Comparison of ENCODE assay signal across 12 mouse cellular contexts in genomic region chr12:110206812-110207211, GRCm38 (mm10).
A peak's percentile ranks its signal among the peaks of the same experiment; 100 is the strongest.
DNase-seq lines count a peak whose midpoint lies in the region; ATAC-seq and TF ChIP-seq lines count a peak whose summit lies in the region.
"Had no signal": no experiment of that assay in that cellular context is flagged by ENCODE, and none has a peak within 500 bp of the region (broad histone marks: within the 10 kb centered on the region; RNA-seq: fewer than 3 reads in every experiment).

No protein-coding gene starts in this region.

- no peak overlapping the region for H3K9ac ChIP-seq in intestine, embryonic 15.5 days
- H3K9ac ChIP-seq in intestine, embryonic 16.5 days (ENCODE audit: low read depth, low read length) = no peak overlapping the region
- H3K9ac ChIP-seq in midbrain, postnatal 0 days (replicated peaks; ENCODE audit: low read length, poor library complexity, severe bottlenecking) = no peak overlapping the region
- H3K9ac ChIP-seq: hindbrain, embryonic 15.5 days; limb, embryonic 13.5 days had no signal

- H3K4me3 ChIP-seq in intestine, embryonic 15.5 days (replicated peaks) = no peak overlapping the region
- no peak overlapping the region for H3K4me3 ChIP-seq in intestine, embryonic 16.5 days (ENCODE audit: low read length)
- no peak overlapping the region for H3K4me3 ChIP-seq in midbrain, embryonic 10.5 days
- H3K4me3 ChIP-seq in midbrain, postnatal 0 days (ENCODE audit: low read depth, low read length) = no peak overlapping the region
- no peak overlapping the region for H3K4me3 ChIP-seq in embryonic fibroblast, embryonic 13.5 days (ENCODE audit: insufficient read depth, low read length)
- H3K4me3 ChIP-seq: erythroblast, embryonic 14.5 days; hindbrain, embryonic 15.5 days; limb, embryonic 13.5 days had no signal

- TF ChIP-seq POLR2A in embryonic fibroblast, embryonic 13.5 days (IDR thresholded peaks at IDR 0.05; ENCODE audit: low read depth, low read length) = no peak

- no peaks in the 10 kb centered on the region for H3K9me3 ChIP-seq in intestine, embryonic 15.5 days
- no peaks in the 10 kb centered on the region for H3K9me3 ChIP-seq in intestine, embryonic 16.5 days (ENCODE audit: control insufficient read depth, low read length)
- H3K9me3 ChIP-seq in midbrain, embryonic 10.5 days (replicated peaks) = no peaks in the 10 kb centered on the region
- no peaks in the 10 kb centered on the region for H3K9me3 ChIP-seq in midbrain, postnatal 0 days (ENCODE audit: low read length)
- H3K9me3 ChIP-seq: hindbrain, embryonic 15.5 days; limb, embryonic 13.5 days had no signal

- TF ChIP-seq CTCF in midbrain, postnatal 0 days (IDR thresholded peaks at IDR 0.05) = no peak
- TF ChIP-seq CTCF in embryonic fibroblast, embryonic 13.5 days (IDR thresholded peaks at IDR 0.05; ENCODE audit: borderline replicate concordance, insufficient read depth, low read length) = no peak

- DNase-seq in midbrain, embryonic 10.5 days (ENCODE audit: low spot score) = no peak
- DNase-seq in midbrain, postnatal 0 days (ENCODE audit: low spot score) = no peak
- peak; percentile 91 for DNase-seq in yolk sac, embryonic 10.5 days (ENCODE audit: low spot score)
- no peak for DNase-seq in frontal cortex, postnatal 36 days (ENCODE audit: low spot score in 2 of 2)
- DNase-seq: adrenal gland, adult 8-10 months had no signal

- no peaks in the 10 kb centered on the region for H3K36me3 ChIP-seq in intestine, embryonic 15.5 days
- no peaks in the 10 kb centered on the region for H3K36me3 ChIP-seq in intestine, embryonic 16.5 days (ENCODE audit: control insufficient read depth, insufficient read depth, low read length)
- H3K36me3 ChIP-seq in midbrain, embryonic 10.5 days = no peaks in the 10 kb centered on the region
- H3K36me3 ChIP-seq in midbrain, postnatal 0 days (ENCODE audit: insufficient read depth, low read length) = no peaks in the 10 kb centered on the region
- H3K36me3 ChIP-seq: hindbrain, embryonic 15.5 days; limb, embryonic 13.5 days had no signal

- peaks cover 28% of the 10 kb centered on the region for H3K4me1 ChIP-seq in intestine, embryonic 15.5 days (replicated peaks)
- peaks cover 34% of the 10 kb centered on the region for H3K4me1 ChIP-seq in intestine, embryonic 16.5 days (ENCODE audit: control insufficient read depth, insufficient read depth, low read length)
- peaks cover 24% of the 10 kb centered on the region for H3K4me1 ChIP-seq in midbrain, embryonic 10.5 days
- H3K4me1 ChIP-seq in midbrain, postnatal 0 days (ENCODE audit: insufficient read depth, low read length) = peaks cover 5% of the 10 kb centered on the region; the same call in 1 of the 2 replicates
- peaks cover 14% of the 10 kb centered on the region for H3K4me1 ChIP-seq in embryonic fibroblast, embryonic 13.5 days (ENCODE audit: control insufficient read depth, insufficient read depth, low read length)

- ATAC-seq in intestine, embryonic 15.5 days = peak; percentile 46
- ATAC-seq in intestine, embryonic 16.5 days = no peak; the same call in 1 of the 2 replicates
- no peak for ATAC-seq in midbrain, postnatal 0 days (ENCODE audit: low FRiP score)

- H3K4me2 ChIP-seq in intestine, embryonic 15.5 days (replicated peaks) = no peak overlapping the region; the same call in 1 of the 2 replicates
- H3K4me2 ChIP-seq in intestine, embryonic 16.5 days (ENCODE audit: low read depth, low read length) = no peak overlapping the region
- H3K4me2 ChIP-seq in midbrain, postnatal 0 days (ENCODE audit: low read depth, low read length, poor library complexity, severe bottlenecking) = no peak overlapping the region
- H3K4me2 ChIP-seq: hindbrain, embryonic 15.5 days; limb, embryonic 13.5 days had no signal

- WGBS in intestine, embryonic 15.5 days = 12% methylated on average over 6 of the region's 6 CpGs
- WGBS in intestine, embryonic 16.5 days = 15% methylated on average over 6 of the region's 6 CpGs
- 17% methylated on average over 6 of the region's 6 CpGs for WGBS in midbrain, embryonic 10.5 days
- 22% methylated on average over 6 of the region's 6 CpGs for WGBS in midbrain, postnatal 0 days

- 0 out of 2 replicates have a peak, but pooled peaks cover 4% of the 10 kb centered on the region for H3K27me3 ChIP-seq in intestine, embryonic 15.5 days (replicated peaks)
- no peaks in the 10 kb centered on the region for H3K27me3 ChIP-seq in intestine, embryonic 16.5 days (replicated peaks; ENCODE audit: control insufficient read depth, insufficient read depth, low read length)
- peaks cover 32% of the 10 kb centered on the region for H3K27me3 ChIP-seq in midbrain, embryonic 10.5 days (ENCODE audit: low read depth, poor library complexity, severe bottlenecking)
- no peaks in the 10 kb centered on the region for H3K27me3 ChIP-seq in midbrain, postnatal 0 days (ENCODE audit: insufficient read depth, low read length)
- H3K27me3 ChIP-seq: CH12.LX had no signal

- 0 out of 2 replicates have a peak overlapping the region, but pooled peaks have one; percentile 11 for H3K27ac ChIP-seq in intestine, embryonic 15.5 days
- no peak overlapping the region for H3K27ac ChIP-seq in intestine, embryonic 16.5 days (ENCODE audit: low read length)
- peak overlapping the region; percentile 42; the same call in 1 of the 2 replicates for H3K27ac ChIP-seq in midbrain, embryonic 10.5 days (replicated peaks)
- H3K27ac ChIP-seq in midbrain, postnatal 0 days (ENCODE audit: low read depth, low read length) = no peak overlapping the region
- H3K27ac ChIP-seq in embryonic fibroblast, embryonic 13.5 days (ENCODE audit: insufficient read depth, low read length) = peak overlapping the region; percentile 16; the same call in 1 of the 2 replicates
- H3K27ac ChIP-seq: hindbrain, embryonic 15.5 days; limb, embryonic 13.5 days had no signal

Comparison
In these comparisons a context has a peak if more than half of its experiments do, and no peak if none do; other contexts are left out.
1. H3K27ac ChIP-seq: peak in intestine, embryonic 15.5 days (single experiment), midbrain, embryonic 10.5 days (single experiment) and embryonic fibroblast, embryonic 13.5 days (single experiment); none in intestine, embryonic 16.5 days (single experiment) and midbrain, postnatal 0 days (single experiment).